Mouse (Mus musculus): ENCODE measurements at regions not wholly inside any gene's neighbourhood (a gene's known extent, or its start where the extent isn't known, plus 50 kb on each side); places are given as distances from the start of the nearest gene placed in this dataset.

GRCm38 (mm10) chr6:22439871-22440270 lies 83.8 kb upstream of the Fam3c start:
- TF ChIP-seq CTCF (IDR thresholded peaks at IDR 0.05; ENCODE audit: low read depth, low read length) (no peak), POLR2A (IDR thresholded peaks at IDR 0.05; ENCODE audit: borderline replicate concordance, low read depth, low read length) (no peak)
